Mouse (Mus musculus) 3T3-L1 (cell line): ENCODE data around the gene Faap100.

Experiments used
- DNase-seq: peaks from one replicate; pipeline ENCODE4 v3.0.0-alpha.2; 2015; ENCODE audit warnings: low read depth, low spot score

Faap100 gene

GRCm38 (mm10) chr11:120376302-120377160 is 2.0 kb downstream of the Faap100 start:
- DNase-seq: no peak

GRCm38 (mm10) chr11:120375324-120375723 is 3.2 kb downstream of the Faap100 start:
- no peak for DNase-seq

- no peak for DNase-seq
These were observed 4.6 kb downstream of the Faap100 start for GRCm38 (mm10) chr11:120373820-120374586.

GRCm38 (mm10) chr11:120373025-120373424 is 5.5 kb downstream of the Faap100 start:
- DNase-seq: no peak

GRCm38 (mm10) chr11:120369656-120370055 is 8.9 kb downstream of the Faap100 start:
- DNase-seq: peak; percentile 63

GRCm38 (mm10) chr11:120366443-120367027 is 12.0 kb downstream of the Faap100 start:
- no peak for DNase-seq

- no peak for DNase-seq
These were observed 15.7 kb downstream of the Faap100 start for GRCm38 (mm10) chr11:120362891-120363290.

GRCm38 (mm10) chr11:120361295-120361694 is 17.3 kb downstream of the Faap100 start, which contains the start of gene Fscn2:
TSS of gene Fscn2 (plus strand) at chr11:120361534.
- no peak for DNase-seq

- DNase-seq: no peak
These were observed 17.8 kb downstream of the Faap100 start for GRCm38 (mm10) chr11:120360755-120361154.

- no peak for DNase-seq
These were observed 18.5 kb downstream of the Faap100 start for GRCm38 (mm10) chr11:120360062-120360461.

GRCm38 (mm10) chr11:120359391-120359790 is 19.2 kb downstream of the Faap100 start:
- DNase-seq: no peak

- DNase-seq: peak; percentile 52
These were observed 20.7 kb downstream of the Faap100 start for GRCm38 (mm10) chr11:120357791-120358401.

GRCm38 (mm10) chr11:120356900-120357299 is 21.7 kb downstream of the Faap100 start:
- no peak for DNase-seq

- no peak for DNase-seq
These were observed 22.2 kb downstream of the Faap100 start for GRCm38 (mm10) chr11:120356319-120356840.

GRCm38 (mm10) chr11:120355277-120356039 is 23.1 kb downstream of the Faap100 start:
- no peak for DNase-seq

- DNase-seq: peak; percentile 85
These were observed 24.0 kb downstream of the Faap100 start for GRCm38 (mm10) chr11:120354304-120355276.

- peak; percentile 64 for DNase-seq
These were observed 24.9 kb downstream of the Faap100 start for GRCm38 (mm10) chr11:120353500-120354303.

GRCm38 (mm10) chr11:120352571-120353290 is 25.8 kb downstream of the Faap100 start:
- DNase-seq: peak; percentile 87
